Mouse (Mus musculus): ENCODE data around the gene Ctdspl. TPM values are rescaled to one million over a fixed set of nuclear protein-coding genes. Genes with fewer than 3 reads are reported as not detected.

Ctdspl gene
- polyA plus RNA-seq, 1 experiment from 2014 or later, result 4.2 TPM

GRCm38 (mm10) chr9:119053964-119054576, 127.8 kb downstream of the Ctdspl start:
- DNase-seq (ENCODE audit: low spot score), result no peak

DNA sequence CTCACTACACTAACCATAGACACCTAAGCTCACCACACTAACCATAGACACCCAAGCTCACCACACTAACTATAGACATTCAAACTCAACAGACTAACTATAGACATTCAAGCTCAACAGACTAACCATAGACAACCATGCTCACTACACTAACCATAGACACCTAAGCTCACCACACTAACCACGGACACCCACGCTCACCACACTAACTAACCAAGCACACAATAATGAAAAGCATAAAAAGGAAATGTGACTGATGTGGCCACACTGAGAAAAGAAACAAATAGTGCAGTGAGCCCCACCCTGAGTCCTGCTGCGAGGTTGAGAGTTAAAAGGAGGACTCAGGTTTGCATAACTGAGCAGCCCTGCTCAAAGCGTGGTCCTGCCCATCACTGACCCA, 129.1 kb downstream of the Ctdspl start:
- DNase-seq (ENCODE audit: low spot score), result no peak

DNA sequence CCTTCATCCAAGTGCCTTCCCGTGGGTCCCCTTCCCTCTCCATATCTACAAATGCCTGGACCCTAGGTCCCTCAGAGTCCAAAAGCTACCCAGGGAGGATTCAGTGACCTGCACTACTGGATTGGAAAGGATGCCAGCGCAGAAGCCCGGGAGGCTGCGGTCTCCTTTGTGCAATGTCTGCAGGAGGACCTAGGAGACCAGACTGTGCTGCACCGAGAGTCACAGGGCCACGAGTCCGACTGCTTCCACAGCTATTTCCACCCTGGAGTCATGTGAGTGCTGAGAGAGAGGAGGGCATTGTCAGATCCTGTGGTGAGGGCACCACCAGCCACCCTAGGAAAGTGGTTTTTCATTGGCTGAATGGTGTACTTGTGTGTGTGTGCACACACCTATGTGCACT, 132.0 kb downstream of the Ctdspl start:
- DNase-seq (ENCODE audit: low spot score), result no peak

DNA sequence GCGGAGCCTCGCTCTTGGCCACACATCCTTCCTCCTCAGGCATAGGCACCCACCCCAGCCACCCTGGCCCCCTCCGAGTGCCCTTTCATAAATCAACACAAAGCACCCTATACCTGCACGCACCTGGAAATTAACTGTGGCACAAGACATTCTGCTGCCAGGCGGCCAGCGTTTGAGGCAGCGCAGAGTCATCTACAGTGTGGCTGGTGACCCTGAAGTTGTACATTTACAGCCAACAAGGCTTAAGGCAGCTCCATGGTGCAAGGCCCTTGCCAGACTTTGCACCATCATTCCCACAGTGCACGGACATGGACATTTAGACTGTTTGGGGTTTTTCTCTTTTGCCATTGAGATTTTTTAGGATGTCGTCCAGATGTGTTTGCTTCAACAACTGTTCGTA, 134.4 kb downstream of the Ctdspl start:
- no peak for DNase-seq (ENCODE audit: low spot score)

DNA sequence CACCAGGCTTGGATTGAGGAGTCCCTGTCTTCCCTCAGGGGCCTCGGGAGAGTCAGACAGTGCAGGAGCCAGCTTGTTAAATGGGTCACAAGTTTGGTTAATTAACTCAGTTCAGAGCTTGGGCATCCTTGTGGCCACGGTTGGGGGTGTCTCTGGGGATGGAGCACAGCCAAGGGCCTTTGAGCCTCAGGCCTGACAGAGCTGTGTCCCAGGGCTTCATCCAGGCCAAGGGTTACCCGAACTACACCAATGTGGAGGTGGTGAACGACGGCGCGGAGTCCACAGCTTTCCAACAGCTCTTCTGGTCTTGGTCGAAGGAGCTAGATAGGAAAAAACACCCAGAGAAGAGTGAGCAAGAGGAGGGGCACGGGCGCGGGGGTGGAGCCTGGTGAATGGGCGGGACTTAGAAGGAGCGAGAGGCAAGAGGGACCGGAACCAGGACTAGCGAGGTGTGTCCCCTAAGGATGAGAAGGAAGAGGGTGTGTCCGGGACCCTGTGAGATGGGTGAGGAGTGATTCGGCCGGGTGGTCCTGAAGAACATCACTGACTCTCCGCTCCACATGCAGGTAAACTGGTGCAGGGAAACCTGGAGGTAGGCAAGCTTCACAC, 136.9 kb downstream of the Ctdspl start:
- no peak for DNase-seq (ENCODE audit: low spot score)

DNA sequence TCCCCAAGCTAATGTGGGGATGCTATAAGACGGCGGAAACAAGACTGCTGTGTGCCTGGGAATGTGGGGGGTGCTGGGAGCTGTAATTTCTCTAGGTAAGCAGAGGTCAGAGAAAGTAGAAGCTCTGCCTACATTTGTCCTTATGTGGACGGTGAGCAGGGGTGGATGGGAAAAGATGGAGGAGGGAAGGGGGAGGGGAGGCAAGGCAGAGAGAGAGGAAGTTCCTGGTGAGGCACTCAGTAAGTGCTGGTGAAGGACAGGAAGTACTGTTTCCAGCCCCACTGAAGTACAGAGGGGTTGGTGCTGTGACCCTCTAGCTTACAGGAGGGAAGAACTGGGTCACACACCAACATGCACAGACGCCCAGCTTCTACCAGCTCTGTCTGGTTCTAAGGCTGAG, 138.0 kb downstream of the Ctdspl start:
- peak; percentile 20 for DNase-seq (ENCODE audit: low spot score)

DNA sequence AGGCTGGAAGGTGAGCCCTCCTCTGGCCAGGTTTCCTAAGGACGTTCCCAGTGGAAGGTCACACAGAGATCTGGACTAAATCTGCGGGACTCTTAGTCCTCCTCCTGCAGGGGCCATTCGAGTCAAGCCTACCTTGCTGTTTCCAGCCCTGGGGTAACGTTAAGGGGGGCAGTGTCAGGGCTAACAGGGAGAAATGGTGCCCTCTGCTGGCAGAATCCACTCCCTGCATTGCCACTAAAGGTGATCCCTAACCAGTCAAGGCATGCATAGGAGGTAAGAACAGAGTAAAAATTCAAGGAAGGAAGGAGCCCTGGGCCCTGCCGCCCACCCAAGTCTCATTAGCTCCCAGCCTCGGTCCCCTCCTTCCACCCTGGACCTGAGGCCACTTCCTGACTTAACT, 141.3 kb downstream of the Ctdspl start:
- peak; percentile 75 for DNase-seq (ENCODE audit: low spot score)

GRCm38 (mm10) chr9:119068266-119068665, 142.0 kb downstream of the Ctdspl start:
- no peak for DNase-seq (ENCODE audit: low spot score)

DNA sequence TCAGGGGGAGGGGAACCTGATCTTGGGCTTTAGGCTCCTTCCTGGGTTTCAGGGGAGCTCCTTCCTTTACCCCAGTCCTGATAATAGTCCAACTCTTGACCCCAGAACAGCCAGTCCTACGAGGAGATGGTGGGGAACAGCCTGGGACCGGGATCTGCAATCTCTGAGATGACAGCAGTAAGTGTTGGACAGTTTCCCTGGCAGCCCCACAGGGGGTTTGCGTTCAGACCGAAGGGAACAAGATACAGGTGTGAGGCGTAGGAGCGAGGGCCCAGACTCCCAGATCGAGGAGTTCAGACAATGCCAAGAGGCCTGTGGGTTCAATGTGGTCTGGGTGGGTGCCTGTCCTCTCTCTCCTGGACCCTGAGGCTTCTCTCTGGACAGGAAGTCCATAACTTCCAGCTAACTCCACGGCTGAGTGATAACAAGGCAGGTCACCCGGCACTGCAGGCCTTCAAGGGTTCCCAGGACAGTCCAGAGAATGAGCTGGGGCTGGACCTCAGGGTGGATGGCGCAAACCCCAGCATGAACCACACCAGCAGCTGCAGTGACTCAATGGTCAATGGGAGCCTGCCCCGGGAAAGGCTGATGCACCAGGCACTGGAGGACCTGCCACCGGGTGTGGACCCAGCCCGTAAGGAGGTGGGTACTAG, 144.0 kb downstream of the Ctdspl start:
- no peak for DNase-seq (ENCODE audit: low spot score)

- DNase-seq (ENCODE audit: low spot score), result no peak
Measured at GRCm38 (mm10) chr9:119071786-119072185, 145.5 kb downstream of the Ctdspl start.

DNA sequence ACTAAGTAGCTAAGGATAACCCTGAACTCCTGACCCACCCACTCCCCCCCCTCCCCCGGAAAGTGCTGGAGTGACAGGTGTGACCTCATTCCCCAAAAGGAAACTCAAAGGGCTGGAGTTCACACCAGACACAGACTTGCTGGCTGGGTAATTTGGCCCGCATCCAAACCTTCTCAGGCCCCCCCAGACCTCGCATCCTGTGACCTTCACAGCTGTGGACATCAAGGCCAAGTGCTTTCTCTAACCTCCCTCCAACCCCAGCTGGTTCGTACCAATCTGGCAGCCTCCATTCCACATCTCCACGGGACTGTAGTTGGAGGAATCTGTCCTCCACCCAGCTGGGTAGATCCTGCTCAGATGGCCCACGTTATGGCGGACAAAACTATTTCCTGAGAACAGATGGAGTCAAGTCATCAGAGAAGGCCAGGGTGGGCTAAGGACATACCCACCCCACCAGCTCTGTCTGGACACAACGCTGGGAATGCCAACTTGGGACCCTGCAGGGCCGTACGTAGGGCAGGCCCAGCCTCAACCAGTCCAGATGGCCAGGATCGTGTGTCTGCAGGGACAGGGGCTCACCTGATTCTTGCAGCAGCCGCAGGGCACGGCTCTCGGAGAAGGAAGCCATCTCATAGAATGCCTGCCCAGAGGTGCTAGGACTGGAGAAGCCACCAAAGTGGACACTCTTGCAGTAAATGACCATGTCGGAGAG, 147.1 kb downstream of the Ctdspl start:
- no peak for DNase-seq (ENCODE audit: low spot score)

DNA sequence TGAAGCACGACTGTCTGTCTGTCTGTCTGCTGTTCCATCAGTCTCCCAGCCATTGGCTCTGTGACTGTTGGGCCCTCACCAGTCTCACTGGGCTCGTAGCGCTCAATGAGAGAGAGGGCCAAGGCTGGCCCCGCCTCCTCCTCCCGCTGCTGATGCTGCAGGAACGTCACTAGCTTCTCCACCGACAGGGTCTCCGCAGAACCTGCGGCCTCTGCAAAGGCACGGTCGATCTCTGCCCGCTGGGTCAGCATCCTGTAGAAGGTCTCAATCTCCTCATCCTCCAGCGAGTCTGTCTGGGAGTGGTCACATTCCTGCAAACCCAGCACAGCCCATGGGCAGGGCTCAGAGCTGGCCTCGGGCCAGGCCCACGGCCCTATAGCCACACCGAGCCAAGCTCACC, 149.4 kb downstream of the Ctdspl start:
- DNase-seq (ENCODE audit: low spot score), result no peak

DNA sequence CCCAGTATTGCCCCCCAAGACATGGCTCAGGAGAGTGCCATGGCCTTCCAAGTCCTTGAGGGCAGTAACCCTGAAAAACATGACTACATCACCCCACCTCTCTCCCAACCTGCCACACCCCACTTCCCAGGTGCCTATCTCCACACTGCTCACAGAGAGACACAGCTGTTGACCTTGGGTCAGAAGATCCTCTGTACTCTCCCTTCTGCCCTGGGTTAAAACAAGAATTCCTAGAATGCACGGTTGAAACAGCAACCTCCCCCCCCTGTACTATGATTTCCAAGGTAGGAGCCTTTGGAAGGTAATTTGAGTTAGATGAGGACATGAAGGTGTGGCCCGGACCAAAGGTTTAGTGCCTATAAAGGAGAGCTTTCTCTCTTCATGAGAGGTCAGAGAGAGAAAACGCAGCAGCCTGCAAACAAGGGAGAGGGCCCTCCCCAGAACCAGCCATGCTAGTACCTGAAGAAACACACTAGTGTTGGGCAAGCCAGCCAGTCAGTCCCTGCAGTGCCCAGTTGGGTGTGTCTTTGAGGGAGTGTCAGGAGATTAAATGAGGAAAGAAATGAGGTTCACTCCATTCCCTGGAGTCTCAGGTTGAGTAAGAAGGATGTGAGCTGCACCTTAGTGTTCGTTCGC, 153.9 kb downstream of the Ctdspl start:
- no peak for DNase-seq (ENCODE audit: low spot score)

- no peak for DNase-seq (ENCODE audit: low spot score)
Measured at GRCm38 (mm10) chr9:119082039-119082438, 155.8 kb downstream of the Ctdspl start.

- no peak for DNase-seq (ENCODE audit: low spot score)
Measured at GRCm38 (mm10) chr9:119082656-119083430, 156.6 kb downstream of the Ctdspl start.

DNA sequence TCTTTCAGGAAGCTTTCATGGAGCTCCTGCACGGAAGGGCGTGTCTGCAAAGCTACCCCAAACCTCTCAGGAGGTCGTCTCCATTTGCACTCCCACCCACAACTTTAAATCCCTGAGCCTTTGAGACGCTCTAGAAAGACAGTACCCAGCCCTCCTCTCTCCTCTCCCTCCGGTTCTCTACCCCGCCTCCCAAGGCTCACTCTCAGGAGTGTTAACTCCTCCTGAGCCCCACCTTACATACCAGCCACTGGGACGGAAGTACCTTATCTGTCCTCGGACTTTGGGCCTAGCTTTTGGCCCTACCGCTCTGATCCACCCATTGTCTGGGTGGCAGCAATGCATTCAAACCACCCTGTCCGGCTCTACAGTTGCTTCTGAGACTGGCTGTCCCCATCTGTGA, 157.7 kb downstream of the Ctdspl start:
- DNase-seq (ENCODE audit: low spot score), result no peak

DNA sequence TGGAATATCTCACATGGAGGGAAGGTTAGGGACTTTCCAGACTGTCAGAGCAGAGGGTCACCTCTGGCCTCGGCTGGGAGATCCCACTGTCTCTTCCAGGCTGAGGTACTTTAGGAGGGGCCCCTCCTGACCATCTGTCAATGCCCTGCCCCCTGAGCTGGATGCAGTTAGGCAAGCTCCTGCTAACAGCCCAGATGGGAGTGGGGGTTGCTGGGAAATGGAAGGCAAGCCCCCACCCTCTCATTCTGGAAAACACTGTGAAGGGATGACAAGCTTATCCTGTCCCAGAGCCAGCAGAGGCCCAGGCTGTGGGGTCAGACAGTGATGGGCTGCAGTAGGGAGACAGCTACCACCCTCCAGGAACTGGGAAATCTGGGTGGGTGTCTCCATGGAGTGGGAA, 160.2 kb downstream of the Ctdspl start:
- DNase-seq (ENCODE audit: low spot score), result no peak

- DNase-seq (ENCODE audit: low spot score), result no peak
Measured at GRCm38 (mm10) chr9:119087309-119087708, 161.1 kb downstream of the Ctdspl start.

GRCm38 (mm10) chr9:119088148-119088801, 162.0 kb downstream of the Ctdspl start:
- DNase-seq (ENCODE audit: low spot score), result peak; percentile 72

GRCm38 (mm10) chr9:119089437-119089836, 163.2 kb downstream of the Ctdspl start:
- DNase-seq (ENCODE audit: low spot score), result no peak
